Mouse (Mus musculus): ENCODE measurements around the gene Asb4. TPM values are rescaled to one million over a fixed set of nuclear protein-coding genes. Genes with fewer than 3 reads are reported as not detected.

Gene Asb4
- polyA plus RNA-seq, 1 experiment: 0.04 TPM

DNA sequence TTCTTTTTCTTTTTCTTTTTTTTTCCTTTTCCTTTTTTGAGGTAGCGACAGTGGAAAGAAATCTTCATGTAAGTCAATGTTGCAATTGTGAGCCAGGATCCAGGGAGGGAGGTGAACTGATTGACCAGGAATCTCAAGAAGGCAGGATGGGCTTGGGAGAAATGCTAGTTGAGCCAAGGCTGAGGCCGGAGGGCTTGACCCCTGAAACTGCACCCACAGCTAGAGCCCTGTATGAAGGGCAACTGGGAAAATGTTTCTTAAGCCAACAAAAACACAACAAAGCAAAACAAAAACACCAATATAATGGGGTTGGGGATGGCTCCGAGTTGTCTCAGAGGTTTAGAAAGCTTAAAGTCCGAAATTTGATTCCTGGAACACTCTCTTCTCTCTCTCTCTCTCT lies 65.2 kb downstream of the Asb4 start:
- H3K79me2 ChIP-seq (ENCODE audit: control insufficient read depth, insufficient read depth): no peaks in the 10 kb centered on the region
- no peaks in the 10 kb centered on the region for H3K79me3 ChIP-seq (ENCODE audit: low read depth)
- no peaks in the 10 kb centered on the region for H3K36me3 ChIP-seq (ENCODE audit: control insufficient read depth, insufficient read depth)
- no peak overlapping the region for H3K4me3 ChIP-seq (ENCODE audit: insufficient read depth, poor library complexity, severe bottlenecking)
- no peaks in the 10 kb centered on the region for H3K27me3 ChIP-seq (ENCODE audit: control insufficient read depth, insufficient read depth, insufficient read length)
- TF ChIP-seq MYOD1 (IDR thresholded peaks at IDR 0.05; ENCODE audit: control insufficient read depth, insufficient read length, low read depth) (no peak), MYOG (IDR thresholded peaks at IDR 0.05; ENCODE audit: control insufficient read depth, extremely low read depth, insufficient read length) (no peak), CTCF (IDR thresholded peaks at IDR 0.05; ENCODE audit: control insufficient read depth, insufficient read depth, insufficient read length) (no peak), USF1 (IDR thresholded peaks at IDR 0.05; ENCODE audit: low read depth) (no peak)
- no peak overlapping the region for H3ac ChIP-seq (ENCODE audit: control insufficient read depth, insufficient read length, low read depth)

DNA sequence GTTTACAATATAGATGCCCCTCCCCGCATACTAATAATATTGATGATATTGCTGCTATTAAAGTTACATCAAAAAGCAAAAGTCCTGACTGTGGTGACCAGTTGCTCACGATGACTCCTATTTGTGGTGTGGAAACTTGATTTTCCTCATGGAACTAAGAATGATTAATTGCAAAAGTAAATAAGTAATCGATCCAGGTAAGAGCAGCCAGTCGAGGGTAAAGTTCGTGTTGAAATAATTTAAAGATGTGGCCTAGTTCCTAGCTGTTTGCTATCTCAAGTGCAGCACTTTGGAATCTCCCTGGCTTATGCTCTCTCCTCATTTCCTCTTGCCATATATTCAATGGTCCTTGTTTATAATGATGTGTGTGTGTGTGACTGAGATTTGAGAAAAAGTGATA lies 66.7 kb downstream of the Asb4 start:
- H3K79me3 ChIP-seq (ENCODE audit: low read depth): no peaks in the 10 kb centered on the region
- H3K36me3 ChIP-seq (ENCODE audit: control insufficient read depth, insufficient read depth): no peaks in the 10 kb centered on the region
- no peaks in the 10 kb centered on the region for H3K79me2 ChIP-seq (ENCODE audit: control insufficient read depth, insufficient read depth)
- H3K27me3 ChIP-seq (ENCODE audit: control insufficient read depth, insufficient read depth, insufficient read length): no peaks in the 10 kb centered on the region
- H3ac ChIP-seq (ENCODE audit: control insufficient read depth, insufficient read length, low read depth): no peak overlapping the region
- TF ChIP-seq CTCF (IDR thresholded peaks at IDR 0.05; ENCODE audit: control insufficient read depth, insufficient read depth, insufficient read length): no peak
- TF ChIP-seq MAX (IDR thresholded peaks at IDR 0.05): no peak
- TF ChIP-seq CEBPB (IDR thresholded peaks at IDR 0.05; ENCODE audit: low read depth): no peak
- no peak for TF ChIP-seq MYOD1 (IDR thresholded peaks at IDR 0.05; ENCODE audit: control insufficient read depth, insufficient read length, low read depth)
- TF ChIP-seq FOSL1 (IDR thresholded peaks at IDR 0.05; ENCODE audit: insufficient read depth, low read length, poor library complexity, severe bottlenecking): no peak
- TF ChIP-seq USF1 (IDR thresholded peaks at IDR 0.05; ENCODE audit: low read depth): no peak
- TF ChIP-seq MYOG (IDR thresholded peaks at IDR 0.05; ENCODE audit: control insufficient read depth, extremely low read depth, insufficient read length): no peak
- no peak overlapping the region for H3K4me3 ChIP-seq (ENCODE audit: insufficient read depth, poor library complexity, severe bottlenecking)

- H3K36me3 ChIP-seq (ENCODE audit: control insufficient read depth, insufficient read depth): no peaks in the 10 kb centered on the region
- H3K79me2 ChIP-seq (ENCODE audit: control insufficient read depth, insufficient read depth): no peaks in the 10 kb centered on the region
- H3K4me3 ChIP-seq (ENCODE audit: insufficient read depth, poor library complexity, severe bottlenecking): no peak overlapping the region
These were observed 72.7 kb downstream of the Asb4 start for GRCm38 (mm10) chr6:5455836-5456235.

GRCm38 (mm10) chr6:5470480-5471318 lies 87.5 kb downstream of the Asb4 start:
- Histone ChIP-seq H3K36me3 (ENCODE audit: control insufficient read depth, insufficient read depth) (no peaks in the 10 kb centered on the region), H3K79me2 (ENCODE audit: control insufficient read depth, insufficient read depth) (no peaks in the 10 kb centered on the region), H3K79me3 (ENCODE audit: low read depth) (no peaks in the 10 kb centered on the region), H3K27me3 (ENCODE audit: control insufficient read depth, insufficient read depth, insufficient read length) (no peaks in the 10 kb centered on the region), H3K4me3 (ENCODE audit: insufficient read depth, poor library complexity, severe bottlenecking) (no peak overlapping the region), H3ac (ENCODE audit: control insufficient read depth, insufficient read length, low read depth) (no peak overlapping the region)
- TF ChIP-seq USF1 (IDR thresholded peaks at IDR 0.05; ENCODE audit: low read depth): no peak
- TF ChIP-seq MYOD1 (IDR thresholded peaks at IDR 0.05; ENCODE audit: control insufficient read depth, insufficient read length, low read depth): no peak
- TF ChIP-seq FOSL1 (IDR thresholded peaks at IDR 0.05; ENCODE audit: insufficient read depth, low read length, poor library complexity, severe bottlenecking): no peak
- TF ChIP-seq MAX (IDR thresholded peaks at IDR 0.05): no peak
- no peak for TF ChIP-seq CTCF (IDR thresholded peaks at IDR 0.05; ENCODE audit: control insufficient read depth, insufficient read depth, insufficient read length)
- no peak for TF ChIP-seq MYOG (IDR thresholded peaks at IDR 0.05; ENCODE audit: control insufficient read depth, extremely low read depth, insufficient read length)
- no peak for TF ChIP-seq CEBPB (IDR thresholded peaks at IDR 0.05; ENCODE audit: low read depth)

More at GRCm38 (mm10) chr6:5455836-5456235, 72.7 kb downstream of the Asb4 start:
- Histone ChIP-seq H3K27me3 (ENCODE audit: control insufficient read depth, insufficient read depth, insufficient read length) (no peaks in the 10 kb centered on the region), H3K79me3 (ENCODE audit: low read depth) (no peaks in the 10 kb centered on the region), H3ac (ENCODE audit: control insufficient read depth, insufficient read length, low read depth) (no peak overlapping the region)
- TF ChIP-seq MYOD1 (IDR thresholded peaks at IDR 0.05; ENCODE audit: control insufficient read depth, insufficient read length, low read depth): no peak
- no peak for TF ChIP-seq MAX (IDR thresholded peaks at IDR 0.05)
- TF ChIP-seq CEBPB (IDR thresholded peaks at IDR 0.05; ENCODE audit: low read depth): no peak
- TF ChIP-seq CTCF (IDR thresholded peaks at IDR 0.05; ENCODE audit: control insufficient read depth, insufficient read depth, insufficient read length): no peak
- no peak for TF ChIP-seq MYOG (IDR thresholded peaks at IDR 0.05; ENCODE audit: control insufficient read depth, extremely low read depth, insufficient read length)
- no peak for TF ChIP-seq USF1 (IDR thresholded peaks at IDR 0.05; ENCODE audit: low read depth)
- TF ChIP-seq FOSL1 (IDR thresholded peaks at IDR 0.05; ENCODE audit: insufficient read depth, low read length, poor library complexity, severe bottlenecking): no peak

DNA sequence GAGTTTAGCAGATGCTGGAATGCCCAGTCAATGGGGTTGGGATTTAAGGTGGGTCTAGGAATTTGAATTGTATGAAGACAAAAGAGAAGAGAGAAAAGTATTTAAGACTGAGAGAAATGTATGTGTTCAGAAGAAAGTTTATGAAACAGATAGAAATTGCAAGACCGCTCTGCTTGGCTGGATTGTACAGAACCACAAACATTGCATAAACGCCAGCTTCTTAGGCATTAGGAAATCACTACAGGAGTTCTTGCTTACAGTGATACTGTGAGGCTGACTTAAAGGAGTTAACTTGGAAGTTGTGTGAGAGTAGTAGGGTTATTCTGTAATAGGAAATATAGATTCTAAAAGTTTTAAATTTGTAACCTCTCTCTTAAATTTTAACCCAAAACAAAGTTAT lies 89.5 kb downstream of the Asb4 start:
- Histone ChIP-seq H3K4me3 (ENCODE audit: insufficient read depth, poor library complexity, severe bottlenecking) (no peak overlapping the region), H3K79me2 (ENCODE audit: control insufficient read depth, insufficient read depth) (no peaks in the 10 kb centered on the region)
- TF ChIP-seq FOSL1 (IDR thresholded peaks at IDR 0.05; ENCODE audit: insufficient read depth, low read length, poor library complexity, severe bottlenecking) (no peak), MYOD1 (IDR thresholded peaks at IDR 0.05; ENCODE audit: control insufficient read depth, insufficient read length, low read depth) (no peak)

DNA sequence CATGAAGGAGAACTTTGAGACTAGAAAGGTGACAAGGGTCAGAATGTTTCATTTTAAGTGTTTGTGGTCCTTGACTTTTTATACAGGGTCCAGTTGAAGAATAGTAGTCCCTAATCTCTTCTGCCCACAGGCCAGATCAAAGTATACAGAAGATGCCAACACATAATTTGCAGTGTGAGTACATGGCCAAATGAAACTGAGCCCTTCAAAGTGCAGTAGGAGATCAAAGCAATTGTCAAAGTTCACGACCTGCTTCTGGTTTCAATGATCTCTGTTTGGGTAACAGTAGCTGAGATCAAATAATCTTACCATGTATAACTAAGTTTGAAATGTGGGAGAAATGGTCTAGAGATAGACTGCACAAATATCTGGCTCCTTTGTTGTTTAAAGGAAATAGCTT lies 90.8 kb downstream of the Asb4 start:
- H3K4me3 ChIP-seq (ENCODE audit: insufficient read depth, poor library complexity, severe bottlenecking): no peak overlapping the region
- H3K36me3 ChIP-seq (ENCODE audit: control insufficient read depth, insufficient read depth): no peaks in the 10 kb centered on the region
- no peaks in the 10 kb centered on the region for H3K79me3 ChIP-seq (ENCODE audit: low read depth)
- no peaks in the 10 kb centered on the region for H3K79me2 ChIP-seq (ENCODE audit: control insufficient read depth, insufficient read depth)
- TF ChIP-seq MYOG (IDR thresholded peaks at IDR 0.05; ENCODE audit: control insufficient read depth, extremely low read depth, insufficient read length) (no peak), MAX (IDR thresholded peaks at IDR 0.05) (no peak), FOSL1 (IDR thresholded peaks at IDR 0.05; ENCODE audit: insufficient read depth, low read length, poor library complexity, severe bottlenecking) (no peak), USF1 (IDR thresholded peaks at IDR 0.05; ENCODE audit: low read depth) (no peak), MYOD1 (IDR thresholded peaks at IDR 0.05; ENCODE audit: control insufficient read depth, insufficient read length, low read depth) (no peak)
- H3ac ChIP-seq (ENCODE audit: control insufficient read depth, insufficient read length, low read depth): no peak overlapping the region
- H3K27me3 ChIP-seq (ENCODE audit: control insufficient read depth, insufficient read depth, insufficient read length): no peaks in the 10 kb centered on the region

More for the DNA sequence above, 89.5 kb downstream of the Asb4 start:
- Histone ChIP-seq H3K36me3 (ENCODE audit: control insufficient read depth, insufficient read depth) (no peaks in the 10 kb centered on the region), H3ac (ENCODE audit: control insufficient read depth, insufficient read length, low read depth) (no peak overlapping the region), H3K27me3 (ENCODE audit: control insufficient read depth, insufficient read depth, insufficient read length) (no peaks in the 10 kb centered on the region), H3K79me3 (ENCODE audit: low read depth) (no peaks in the 10 kb centered on the region)
